Mouse (Mus musculus) heart, adult 2 months (tissue): ENCODE results near the gene Apobec2. TPM values are rescaled to one million over a fixed set of nuclear protein-coding genes. Genes with fewer than 3 reads are reported as not detected.

Experiments
- DNase-seq, 2 experiments: peaks; one replicate each; pipeline ENCODE4 v3.0.0; 2021
- H3K27ac ChIP-seq: fragments of 200-600 bp; 2 replicates; pipeline ENCODE4 v1.8.1; 2022
- H3K27me3 ChIP-seq: fragments of 200-500 bp; 2 replicates; pipeline ENCODE4 v1.6.1; 2012; ENCODE audit warnings: mild to moderate bottlenecking, low read length, inconsistent platforms, mixed read lengths; ENCODE audit not compliant: control insufficient read depth, insufficient read depth
- H3K36me3 ChIP-seq: fragments of 200-500 bp; 2 replicates; pipeline ENCODE4 v1.6.1; 2012; ENCODE audit warnings: low read length, inconsistent platforms; ENCODE audit not compliant: control insufficient read depth, insufficient read depth
- H3K4me1 ChIP-seq: fragments of 200-500 bp; 2 replicates; pipeline ENCODE4 v1.6.1; 2011; ENCODE audit warnings: low read length; ENCODE audit not compliant: control insufficient read depth, insufficient read depth
- H3K4me3 ChIP-seq: fragments of 200-600 bp; 2 replicates; pipeline ENCODE4 v1.8.1; 2022
- H3K79me2 ChIP-seq: fragments of 200-500 bp; replicated peaks from 2 replicates; pipeline ENCODE4 v1.6.1; 2012; ENCODE audit warnings: mild to moderate bottlenecking, inconsistent platforms, low read length, moderate library complexity, mixed read lengths; ENCODE audit not compliant: control insufficient read depth, insufficient read depth
- H3K9ac ChIP-seq: fragments of 200-500 bp; 2 replicates; pipeline ENCODE4 v1.6.1; 2012; ENCODE audit warnings: low read depth, mild to moderate bottlenecking, control low read depth, inconsistent platforms, low read length, mixed read lengths
- CTCF ChIP-seq: fragments of 200-600 bp; IDR thresholded peaks from 2 replicates; pipeline ENCODE4 v1.8.1; 2022; ENCODE audit warnings: antibody characterized with exemption, mild to moderate bottlenecking, moderate library complexity
- EP300 ChIP-seq: fragments of 200-500 bp; IDR thresholded peaks from 2 replicates; pipeline ENCODE4 v1.6.1; 2011; ENCODE audit warnings: low read depth, low read length, control low read depth; ENCODE audit not compliant: insufficient read depth
- POLR2A ChIP-seq: fragments of 200-500 bp; IDR thresholded peaks from 2 replicates; pipeline ENCODE4 v1.6.1; 2011; ENCODE audit warnings: mild to moderate bottlenecking, low read depth, low read length, control low read depth; ENCODE audit not compliant: insufficient read depth
- WGBS: fragments of 180-500 bp; shearing (Covaris S2); methylation state at CpG from one replicate; pipeline ENCODE4 v1.1.7; 2018; 5-methylcytosine and 5-hydroxymethylcytosine counted together
- intact Hi-C: fragments of 180-260 bp; cut with DNase I; formaldehyde crosslinking; loops from one replicate; pipeline ENCODE4 v1.15.1; 2025
- polyA plus RNA-seq: library from polyadenylated mRNA; depleted of rRNA; stranded (reverse); fragments of >200 nt; gene quantifications from 2 replicates; pipeline ENCODE4 v1.2.3, GENCODE M21; 2012
- total RNA-seq, 2 experiments: library from RNA; stranded (reverse); gene quantifications; 2 replicates each; pipeline ENCODE4 v1.2.3; 2021

Apobec2 gene
- total and polyA plus RNA-seq, 3 experiments: 150 to 256 (median 222) TPM

DNA sequence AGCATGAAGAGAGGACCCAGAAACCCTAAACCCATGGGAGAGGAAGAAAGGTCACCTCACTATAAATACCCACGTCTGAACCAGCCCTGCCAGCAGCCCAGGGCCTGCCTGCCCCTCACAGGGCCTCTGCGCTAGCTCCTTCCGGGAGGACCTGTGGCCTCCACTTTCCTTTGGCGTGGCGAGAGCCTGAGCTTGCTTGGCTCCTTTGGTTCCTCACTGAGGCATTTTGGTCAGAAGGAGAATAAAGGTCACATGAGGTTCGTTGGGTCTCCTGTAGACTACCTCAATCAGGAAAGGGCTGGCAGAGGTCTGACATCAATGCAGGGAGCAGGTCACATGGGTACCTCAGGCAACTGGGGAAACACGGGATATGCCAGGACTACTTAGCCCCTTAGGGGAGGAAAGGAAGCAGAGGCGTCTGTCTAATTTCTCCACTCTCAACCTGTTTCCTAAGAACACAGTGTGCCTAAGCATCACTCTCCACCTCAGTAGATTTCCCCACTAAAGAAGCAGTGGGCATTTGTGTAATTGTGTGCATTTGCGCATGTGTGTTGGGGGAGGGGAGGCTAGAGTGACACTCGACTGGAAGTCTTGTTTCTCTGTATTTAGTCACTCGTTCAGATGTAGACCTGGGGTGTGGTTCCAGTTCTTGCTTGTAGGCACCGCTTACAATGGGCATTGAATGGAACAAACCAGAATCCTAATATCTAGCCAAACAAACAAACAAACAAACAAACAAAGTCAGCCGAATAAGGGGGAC lies 5.6 kb downstream of the Apobec2 start:
- Histone ChIP-seq H3K27ac (peak overlapping the region; percentile 83), H3K4me1 (peaks cover 24% of the 10 kb centered on the region), H3K9ac (no peak overlapping the region), H3K36me3 (peaks cover 11% of the 10 kb centered on the region), H3K79me2 (no peaks in the 10 kb centered on the region; the same call in 1 of the 2 replicates), H3K27me3 (no peaks in the 10 kb centered on the region), H3K4me3 (no peak overlapping the region; the same call in 1 of the 2 replicates)
- intact Hi-C loops: loop anchor here (2.0 kb wide), 1 partner anchor 16 kb away; the partner anchor contains the start of gene Oard1
- TF ChIP-seq EP300 (peak; percentile 44; the same call in 1 of the 2 replicates), CTCF (no peak), POLR2A (no peak)
- WGBS: 39% methylated on average over 13 of the region's 13 CpGs
- DNase-seq: peak in 1 of 2 experiments; percentile 65

DNA sequence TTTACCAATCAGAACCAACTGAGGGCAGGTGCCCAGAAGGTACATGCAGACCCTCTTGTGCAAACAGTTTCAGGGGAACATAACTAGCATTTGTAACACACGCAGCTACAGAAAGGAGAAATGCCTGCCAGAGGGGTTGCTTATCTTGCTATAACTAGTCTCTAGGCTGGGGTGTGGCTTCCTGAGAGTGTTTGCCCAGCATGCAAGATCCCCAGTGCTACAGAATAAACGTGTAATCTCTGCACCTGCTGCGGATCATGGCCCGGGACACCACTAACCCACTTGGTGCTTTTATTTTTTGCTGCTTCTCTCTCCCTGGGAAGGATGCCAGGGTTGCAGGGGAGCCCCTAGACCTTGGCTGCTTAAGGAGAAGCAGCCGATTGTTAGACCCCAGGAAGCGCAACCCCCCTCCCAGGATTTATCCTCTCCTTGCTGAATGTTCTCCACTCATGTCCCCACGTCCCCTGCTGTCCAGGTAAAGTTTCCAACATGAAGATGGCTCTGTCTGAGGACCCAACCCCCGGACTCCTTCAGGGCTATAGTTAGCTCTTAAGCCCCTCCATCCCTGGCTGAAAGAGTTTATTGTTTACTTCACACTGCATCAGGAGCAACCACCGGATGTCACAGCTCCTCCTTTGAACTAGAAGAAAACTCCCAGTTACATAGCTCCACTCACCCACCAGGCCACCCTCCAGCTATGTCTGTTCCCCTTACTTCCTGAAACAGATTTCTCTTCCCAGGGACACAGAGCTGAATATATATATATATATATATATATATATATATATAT lies 6.7 kb downstream of the Apobec2 start:
- Histone ChIP-seq H3K27me3 (no peaks in the 10 kb centered on the region), H3K36me3 (peaks cover 11% of the 10 kb centered on the region), H3K27ac (peak overlapping the region; percentile 83), H3K9ac (peak overlapping the region; percentile 26), H3K4me3 (0 out of 2 replicates have a peak overlapping the region, but pooled peaks have one; percentile 1), H3K79me2 (no peaks in the 10 kb centered on the region; the same call in 1 of the 2 replicates), H3K4me1 (peaks cover 22% of the 10 kb centered on the region)
- intact Hi-C loops: loop anchor here (2.0 kb wide), 1 partner anchor 15 kb away; the partner anchor contains the start of gene Oard1
- TF ChIP-seq EP300 (no peak), POLR2A (no peak), CTCF (no peak)
- 13% methylated on average over 9 of the region's 9 CpGs for WGBS
- peak in 1 of 2 experiments; percentile 58 for DNase-seq

DNA sequence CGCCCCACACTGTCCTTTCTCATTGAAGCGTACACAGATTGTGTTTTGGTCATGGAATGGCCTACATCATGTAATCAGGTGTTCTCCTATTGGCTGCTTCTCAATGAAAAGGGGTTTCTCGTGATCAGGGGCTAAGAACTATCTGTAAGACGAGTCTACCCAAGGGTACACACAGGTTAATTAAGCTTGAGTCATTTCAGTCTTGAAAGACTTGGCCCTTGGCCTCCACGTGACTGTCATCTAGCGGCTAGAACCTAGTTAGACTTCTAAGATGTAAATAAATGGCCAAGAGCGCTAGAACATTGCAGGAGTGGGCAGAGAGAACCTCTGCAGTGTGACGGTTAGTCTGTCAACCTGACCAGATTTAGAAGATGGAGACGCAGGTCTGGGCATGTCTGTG lies 8.5 kb downstream of the Apobec2 start:
- H3K9ac ChIP-seq: no peak overlapping the region
- TF ChIP-seq EP300 (no peak), CTCF (no peak), POLR2A (no peak)
- no peaks in the 10 kb centered on the region for H3K27me3 ChIP-seq
- no peak overlapping the region for H3K4me3 ChIP-seq
- H3K79me2 ChIP-seq: no peaks in the 10 kb centered on the region; the same call in 1 of the 2 replicates
- H3K27ac ChIP-seq: no peak overlapping the region; the same call in 1 of the 2 replicates
- 78% methylated on average over 9 of the region's 9 CpGs for WGBS
- peaks cover 15% of the 10 kb centered on the region for H3K4me1 ChIP-seq
- no peak for DNase-seq
- peaks cover 6% of the 10 kb centered on the region for H3K36me3 ChIP-seq
- intact Hi-C loops: no loop called here

DNA sequence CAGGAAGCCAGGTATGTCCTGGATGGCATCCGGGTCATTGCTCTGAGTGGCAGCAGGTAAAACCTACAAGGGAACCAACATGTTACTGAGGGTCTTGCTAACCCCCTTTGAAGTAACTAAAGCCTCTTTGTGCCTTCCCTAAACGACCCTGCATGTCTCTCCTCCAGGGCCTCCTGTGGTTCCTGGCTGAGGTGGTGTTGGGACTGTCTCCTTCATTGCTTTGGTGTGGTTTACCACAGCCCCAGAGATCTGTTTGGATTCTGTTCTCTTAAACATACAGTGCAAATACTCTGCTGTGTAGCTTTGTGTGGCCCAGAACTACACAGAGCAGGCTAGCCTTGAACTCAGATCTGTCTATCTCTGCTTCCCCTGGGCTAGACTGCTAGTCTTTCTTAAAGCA lies 13.2 kb downstream of the Apobec2 start:
- no peak overlapping the region for H3K9ac ChIP-seq
- WGBS: 52% methylated on average over 2 of the region's 2 CpGs
- H3K4me1 ChIP-seq: peaks cover 5% of the 10 kb centered on the region
- H3K79me2 ChIP-seq: no peaks in the 10 kb centered on the region
- TF ChIP-seq EP300 (no peak), CTCF (no peak), POLR2A (no peak)
- intact Hi-C loops: loop anchor here (5.0 kb wide), 1 partner anchor 33 kb away; the partner anchor contains the start of genes Tspo2 and Unc5cl
- H3K27me3 ChIP-seq: no peaks in the 10 kb centered on the region
- H3K36me3 ChIP-seq: peaks cover 3% of the 10 kb centered on the region; the same call in 1 of the 2 replicates
- H3K27ac ChIP-seq: no peak overlapping the region
- DNase-seq: no peak
- no peak overlapping the region for H3K4me3 ChIP-seq

DNA sequence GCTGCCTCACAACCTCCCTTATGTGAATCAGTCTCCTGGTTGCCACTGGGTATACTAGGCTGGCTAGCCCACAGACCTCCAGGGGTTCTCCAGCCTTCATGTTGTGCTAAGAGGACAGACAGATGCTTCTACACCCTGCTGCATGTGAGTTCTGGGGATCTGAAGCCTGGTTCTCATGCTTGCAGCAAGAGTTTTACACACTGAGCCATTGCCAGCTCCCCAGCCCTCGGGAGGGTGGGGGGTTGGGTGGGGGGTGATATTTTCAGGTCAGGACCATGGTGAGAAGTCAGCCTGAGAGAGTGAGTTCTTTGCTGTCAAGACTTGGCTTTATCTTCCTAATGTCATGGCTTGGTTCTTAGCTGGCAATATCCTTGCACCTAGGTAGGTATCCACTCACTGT lies 13.9 kb downstream of the Apobec2 start:
- Histone ChIP-seq H3K9ac (no peak overlapping the region), H3K4me3 (no peak overlapping the region), H3K79me2 (no peaks in the 10 kb centered on the region), H3K4me1 (peaks cover 2% of the 10 kb centered on the region), H3K27ac (peak overlapping the region; percentile 21; the same call in 1 of the 2 replicates), H3K36me3 (no peaks in the 10 kb centered on the region), H3K27me3 (no peaks in the 10 kb centered on the region)
- WGBS: 67% methylated on average over 1 of the region's 1 CpGs
- TF ChIP-seq POLR2A (no peak), CTCF (no peak), EP300 (no peak)
- intact Hi-C loops: loop anchor here (5.0 kb wide), 1 partner anchor 34 kb away; the partner anchor contains the start of genes Tspo2 and Unc5cl
- DNase-seq: no peak
